Mouse (Mus musculus): Measurements from ENCODE around the gene Gm20388.

The Gm20388 gene

DNA sequence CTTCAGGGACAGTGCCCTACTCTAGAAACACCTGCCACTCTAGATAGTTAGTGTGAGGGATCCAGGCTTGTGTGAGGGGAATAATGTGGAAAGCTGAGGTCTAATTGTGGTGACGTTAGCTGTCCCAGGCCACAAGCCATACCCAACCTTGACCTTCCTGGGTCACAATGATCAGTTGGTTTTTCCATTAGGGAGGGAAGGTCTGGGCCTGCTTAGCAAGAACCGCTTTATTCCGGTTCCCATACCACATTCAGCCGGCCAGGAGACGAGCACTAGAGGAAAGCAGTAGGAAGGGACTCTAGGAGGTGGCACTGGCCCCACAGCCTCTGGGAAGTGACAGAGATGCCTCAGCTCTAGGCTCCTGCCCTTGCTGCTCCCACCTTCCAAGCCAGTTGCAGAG lies 253.4 kb downstream of the Gm20388 start:
- DNase-seq (ENCODE audit: inconsistent ontology term) = no peak

DNA sequence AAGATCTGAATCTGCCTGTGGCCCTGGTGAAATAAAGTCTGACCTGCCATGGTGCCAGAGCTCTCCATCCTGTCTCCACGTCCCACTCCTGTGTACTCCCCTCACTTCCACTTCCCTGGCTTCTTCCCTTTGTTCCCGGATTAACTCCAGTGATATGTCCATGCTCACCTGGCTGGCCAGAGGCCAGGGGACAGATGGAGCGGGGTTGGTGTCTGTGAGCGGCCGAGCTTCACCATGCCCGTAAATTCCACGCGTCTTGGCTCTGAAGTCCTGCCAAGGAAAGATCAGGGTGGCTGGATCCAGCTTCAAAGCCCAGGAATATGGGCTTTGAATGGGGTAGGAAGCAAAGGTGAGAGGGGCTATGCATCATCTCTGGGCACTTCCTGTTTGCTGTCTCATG lies 256.5 kb downstream of the Gm20388 start:
- DNase-seq (ENCODE audit: inconsistent ontology term) = no peak

DNA sequence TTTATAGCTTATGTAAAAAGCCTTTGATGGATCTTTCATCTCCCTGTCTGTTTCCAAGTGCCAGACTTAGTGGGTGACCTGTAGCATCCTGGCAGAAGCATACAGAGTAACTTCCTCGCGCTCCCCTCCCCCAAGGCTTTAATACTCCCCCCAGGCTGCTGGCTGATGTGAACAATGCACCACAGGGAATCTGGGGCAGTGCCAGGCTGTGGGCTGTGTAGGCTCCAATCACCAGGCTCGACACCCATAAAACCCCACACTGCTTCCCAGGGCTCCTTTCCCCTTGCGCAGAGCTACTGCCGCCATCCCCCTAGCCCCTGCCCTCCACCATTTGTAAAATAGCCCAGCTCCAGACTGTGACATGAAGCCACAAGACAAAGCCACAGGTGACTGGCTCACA lies 257.2 kb downstream of the Gm20388 start:
- DNase-seq (ENCODE audit: inconsistent ontology term) = peak; percentile 61

DNA sequence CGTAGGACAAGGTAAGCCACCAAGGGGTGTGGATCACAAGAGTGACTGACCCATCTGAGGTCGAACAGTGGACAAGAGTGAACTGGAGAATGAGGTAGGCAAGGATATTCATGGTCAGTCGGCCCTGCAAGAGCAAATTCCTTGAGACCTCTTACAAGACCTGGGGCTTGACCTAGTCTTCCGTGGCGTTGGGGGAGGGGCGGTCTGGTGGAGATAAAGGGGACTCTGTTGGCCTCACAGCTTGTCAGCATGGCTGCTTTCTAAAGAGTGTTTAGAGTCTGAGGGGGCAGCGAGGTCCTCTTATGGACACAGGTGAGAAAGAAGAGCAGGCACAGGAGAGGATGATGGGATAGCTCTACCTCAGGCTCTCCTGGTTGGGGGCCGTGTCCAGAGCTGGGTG lies 258.5 kb downstream of the Gm20388 start:
- DNase-seq (ENCODE audit: inconsistent ontology term) = no peak

DNA sequence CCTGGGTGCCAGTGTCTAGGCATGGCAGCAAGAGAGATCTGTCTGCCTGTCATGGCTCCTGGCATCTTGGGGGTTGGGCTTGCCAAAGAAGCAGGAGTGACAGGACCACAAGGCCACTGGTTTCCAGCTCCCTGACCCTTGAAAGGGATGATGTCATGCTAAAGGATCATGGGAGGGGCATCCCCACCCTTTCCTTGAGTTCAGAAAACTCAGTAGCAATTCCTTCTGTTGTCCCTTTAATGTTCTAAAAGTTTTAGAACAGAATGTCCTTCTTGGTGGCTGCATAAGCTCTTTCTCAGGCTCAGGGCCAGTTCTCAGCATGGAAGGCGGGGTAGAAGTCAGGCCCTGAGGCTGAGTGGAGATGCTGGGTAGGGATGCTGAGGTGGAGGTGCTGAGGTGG lies 262.6 kb downstream of the Gm20388 start:
- no peak for DNase-seq (ENCODE audit: inconsistent ontology term)

DNA sequence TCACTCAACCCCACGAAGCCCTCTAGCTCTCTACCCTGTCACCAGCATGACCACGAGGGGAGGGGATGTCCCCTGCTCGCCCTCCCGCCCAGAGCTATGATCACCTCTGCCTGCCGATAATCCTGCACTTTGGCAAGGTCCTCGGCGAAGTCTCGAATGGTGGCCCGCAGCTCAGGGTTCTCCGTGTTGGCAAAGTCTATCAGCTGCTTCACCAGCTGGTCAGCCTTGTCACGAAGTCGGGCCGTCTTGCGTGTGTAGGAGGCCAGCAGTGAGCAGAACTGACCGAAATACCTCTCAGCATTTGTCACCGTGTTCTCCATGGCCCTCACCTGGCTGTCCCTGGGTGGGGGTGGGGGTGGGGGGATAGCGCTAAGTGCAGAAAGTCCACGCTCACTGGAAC lies 264.0 kb downstream of the Gm20388 start:
- no peak for DNase-seq (ENCODE audit: inconsistent ontology term)

DNA sequence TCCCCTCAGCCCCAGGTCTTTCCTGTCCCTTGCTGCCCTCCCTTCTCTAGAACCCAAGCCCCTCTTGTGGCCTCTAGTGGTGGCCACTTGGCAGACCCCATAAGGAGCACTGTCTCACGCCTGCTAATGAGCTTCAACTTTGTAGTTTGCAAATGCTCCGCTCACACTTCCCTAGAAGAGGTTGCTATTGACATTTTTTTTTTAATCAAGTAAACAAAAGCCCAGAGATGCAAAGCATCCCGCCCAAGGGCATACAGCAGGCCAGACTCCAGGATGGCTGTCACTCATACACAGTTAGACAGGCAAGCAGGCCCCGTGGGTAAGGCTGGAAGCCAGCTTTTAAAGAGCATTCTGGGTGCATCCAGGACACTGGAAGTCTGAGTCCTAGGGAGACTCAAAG lies 266.0 kb downstream of the Gm20388 start:
- no peak for DNase-seq (ENCODE audit: inconsistent ontology term)

DNA sequence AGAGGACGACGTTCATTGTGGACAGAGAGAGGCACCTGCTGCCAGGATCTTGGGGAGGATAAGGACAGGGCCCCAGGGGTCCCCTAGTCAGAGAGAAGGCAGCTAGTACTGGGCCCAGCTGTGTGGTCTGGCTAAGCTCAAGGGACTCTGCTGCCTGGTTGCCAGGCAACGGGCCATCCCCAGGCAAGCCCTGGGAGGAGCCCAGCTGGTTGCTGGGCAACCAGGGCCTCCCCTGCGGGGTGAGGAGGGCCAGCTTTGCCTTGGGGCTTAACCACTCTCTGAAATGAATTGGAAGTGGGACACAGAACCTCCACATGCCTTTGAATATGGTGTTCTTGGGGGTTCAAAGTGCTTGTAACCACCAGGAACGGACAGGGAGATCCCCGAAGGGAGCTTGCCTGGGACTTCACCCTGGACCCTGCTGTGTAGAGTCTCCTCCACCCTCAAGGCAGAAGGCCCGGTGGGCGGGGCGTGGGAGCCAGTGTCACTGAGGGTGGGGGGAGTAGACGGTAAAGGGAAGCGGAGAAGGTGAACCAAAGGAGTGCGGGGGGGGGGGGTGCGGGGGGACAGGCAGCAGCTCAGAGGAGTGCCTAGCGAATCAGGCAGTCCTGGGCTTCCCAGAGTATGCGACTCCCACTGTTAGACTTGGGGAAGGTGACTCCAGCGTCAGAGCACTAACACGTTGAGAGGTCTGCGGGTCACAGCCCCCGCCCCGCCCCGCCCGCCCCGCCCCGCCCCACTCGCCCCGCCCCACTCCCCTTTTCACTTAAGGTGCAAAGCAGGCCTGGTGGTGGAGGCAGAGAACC lies 266.9 kb downstream of the Gm20388 start, which contains the start of gene Fam92b:
Gene Fam92b (minus strand): TSS at position 149 of the 806 bp plus-strand sequence.
- peak; percentile 91 for DNase-seq (ENCODE audit: inconsistent ontology term)

DNA sequence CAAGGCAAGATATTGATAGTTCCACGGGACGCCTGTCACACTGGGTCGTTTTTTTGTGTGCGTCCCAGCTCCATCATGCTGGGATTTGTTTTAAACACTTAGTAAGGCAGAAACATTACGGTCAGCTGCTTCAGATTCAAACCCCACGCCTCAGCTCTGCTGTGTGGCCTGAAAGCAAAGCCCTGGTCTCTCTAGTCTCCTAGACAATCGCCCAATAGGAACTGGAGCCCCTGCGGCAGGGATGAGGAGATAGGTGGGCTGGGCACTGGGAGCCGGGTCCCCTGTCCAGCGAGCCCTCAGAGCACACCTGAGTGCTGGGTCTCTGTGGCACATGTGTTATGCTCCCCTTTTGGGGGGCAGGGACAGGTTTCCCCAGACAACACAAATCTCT lies 267.5 kb downstream of the Gm20388 start:
- DNase-seq (ENCODE audit: inconsistent ontology term) = no peak

DNA sequence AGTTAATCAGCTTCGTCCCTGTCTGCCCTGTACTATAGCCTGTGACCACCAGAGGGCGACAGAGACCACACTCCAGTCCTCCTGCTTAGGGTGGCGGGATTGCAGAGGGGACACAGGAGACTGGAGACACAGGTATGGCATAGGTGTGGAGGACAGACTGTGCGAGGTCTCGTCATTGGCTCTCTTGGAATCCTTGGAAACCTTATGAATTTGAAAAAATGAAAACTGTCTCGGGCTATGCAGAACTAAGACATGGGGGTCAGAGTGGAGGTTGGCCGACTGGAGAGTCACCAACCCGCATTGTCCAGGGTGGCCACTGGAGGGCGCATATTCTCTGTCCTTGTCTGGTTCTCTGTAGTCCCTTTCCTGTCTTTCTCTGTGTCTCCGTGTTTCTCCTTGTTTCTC lies 268.4 kb downstream of the Gm20388 start:
- DNase-seq (ENCODE audit: inconsistent ontology term) = peak; percentile 92

DNA sequence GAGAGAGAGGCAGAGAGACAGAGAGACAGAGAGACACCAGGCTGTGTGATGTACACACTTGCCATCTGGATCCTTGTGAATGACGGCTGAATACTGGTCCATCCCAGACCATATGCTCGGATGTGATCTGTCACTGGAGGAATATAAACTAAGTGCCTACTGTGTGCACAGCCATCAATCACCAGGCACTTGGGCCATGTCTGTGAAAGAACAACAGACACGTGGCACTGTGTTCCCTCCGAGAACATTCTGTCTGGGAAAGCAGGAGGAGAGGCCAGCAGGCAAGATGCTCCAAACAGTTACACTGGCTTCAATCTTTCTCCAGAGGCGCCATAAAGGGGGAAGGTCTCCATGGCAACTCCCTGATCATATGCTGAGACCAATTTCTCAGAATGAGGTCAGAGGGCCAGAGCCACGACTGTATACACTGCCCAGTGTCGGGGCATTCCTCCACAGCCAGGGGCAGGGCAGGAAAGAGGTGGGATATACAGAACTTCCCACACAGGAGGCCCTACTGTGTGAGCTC lies 269.9 kb downstream of the Gm20388 start:
- DNase-seq (ENCODE audit: inconsistent ontology term) = no peak

DNA sequence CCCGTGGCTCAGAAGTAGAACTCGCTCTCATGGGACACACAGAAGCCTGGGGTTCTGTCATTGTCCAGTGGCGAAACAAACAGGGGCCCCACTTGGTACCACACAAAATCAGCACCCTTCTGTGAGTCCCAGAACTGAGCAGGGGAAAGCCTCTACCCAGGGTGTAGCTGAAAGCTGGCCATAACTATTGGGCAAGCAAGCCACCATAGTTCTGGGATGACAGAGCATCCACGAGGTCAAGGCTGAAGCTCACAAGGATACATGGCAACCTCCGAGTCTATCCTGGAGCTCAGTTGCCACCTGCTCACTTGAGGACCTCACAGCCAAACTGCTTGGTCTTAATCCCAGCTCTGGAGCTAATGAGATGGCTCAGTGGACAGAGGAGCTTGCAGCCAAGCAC lies 270.6 kb downstream of the Gm20388 start:
- DNase-seq (ENCODE audit: inconsistent ontology term) = no peak

DNA sequence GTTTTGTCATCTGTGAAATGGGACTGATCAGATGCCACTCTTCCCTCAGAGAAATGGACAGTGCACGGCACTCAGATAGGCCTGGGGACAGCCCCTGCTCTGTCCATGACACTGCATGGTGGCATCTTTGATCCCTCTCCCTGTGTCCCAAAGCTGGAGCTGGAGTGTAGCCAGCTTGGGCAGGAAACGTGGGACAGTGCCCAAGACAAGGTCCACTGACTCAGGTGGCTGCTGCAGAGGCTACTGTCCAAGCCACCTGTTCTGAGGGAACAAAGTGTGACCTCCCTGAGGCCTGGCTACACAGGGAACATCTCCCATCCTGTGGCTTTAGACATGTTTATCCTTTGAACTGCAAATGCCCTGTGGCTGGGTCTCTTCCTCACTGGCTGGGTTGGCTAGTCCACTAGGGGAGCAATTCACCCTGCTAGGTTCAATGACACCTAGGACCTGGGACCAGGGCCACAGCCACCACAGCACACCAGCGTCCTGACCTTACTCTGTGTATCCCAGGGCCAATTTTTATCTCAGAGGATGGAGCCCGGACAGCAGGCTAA lies 271.3 kb downstream of the Gm20388 start:
- no peak for DNase-seq (ENCODE audit: inconsistent ontology term)

DNA sequence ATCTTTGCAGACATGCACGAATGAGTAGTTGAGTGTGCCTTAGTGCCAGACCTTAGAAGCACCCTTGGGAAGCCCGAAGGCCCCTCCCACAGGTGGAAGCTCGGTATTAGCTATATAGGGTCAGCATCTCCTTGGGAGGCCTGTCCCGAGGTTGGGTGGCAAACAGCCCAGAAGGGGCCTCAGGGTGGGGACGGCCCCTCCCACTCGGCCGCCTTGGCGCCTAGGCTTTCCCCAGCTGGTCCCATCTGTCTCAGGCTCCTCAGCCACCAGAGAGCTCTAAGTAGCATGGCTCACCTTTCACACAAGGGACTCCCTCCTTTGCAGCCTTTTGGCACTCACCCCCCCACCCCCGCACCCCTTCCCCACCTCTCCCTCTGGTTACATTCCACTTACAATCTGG lies 273.7 kb downstream of the Gm20388 start:
- DNase-seq (ENCODE audit: inconsistent ontology term) = no peak

DNA sequence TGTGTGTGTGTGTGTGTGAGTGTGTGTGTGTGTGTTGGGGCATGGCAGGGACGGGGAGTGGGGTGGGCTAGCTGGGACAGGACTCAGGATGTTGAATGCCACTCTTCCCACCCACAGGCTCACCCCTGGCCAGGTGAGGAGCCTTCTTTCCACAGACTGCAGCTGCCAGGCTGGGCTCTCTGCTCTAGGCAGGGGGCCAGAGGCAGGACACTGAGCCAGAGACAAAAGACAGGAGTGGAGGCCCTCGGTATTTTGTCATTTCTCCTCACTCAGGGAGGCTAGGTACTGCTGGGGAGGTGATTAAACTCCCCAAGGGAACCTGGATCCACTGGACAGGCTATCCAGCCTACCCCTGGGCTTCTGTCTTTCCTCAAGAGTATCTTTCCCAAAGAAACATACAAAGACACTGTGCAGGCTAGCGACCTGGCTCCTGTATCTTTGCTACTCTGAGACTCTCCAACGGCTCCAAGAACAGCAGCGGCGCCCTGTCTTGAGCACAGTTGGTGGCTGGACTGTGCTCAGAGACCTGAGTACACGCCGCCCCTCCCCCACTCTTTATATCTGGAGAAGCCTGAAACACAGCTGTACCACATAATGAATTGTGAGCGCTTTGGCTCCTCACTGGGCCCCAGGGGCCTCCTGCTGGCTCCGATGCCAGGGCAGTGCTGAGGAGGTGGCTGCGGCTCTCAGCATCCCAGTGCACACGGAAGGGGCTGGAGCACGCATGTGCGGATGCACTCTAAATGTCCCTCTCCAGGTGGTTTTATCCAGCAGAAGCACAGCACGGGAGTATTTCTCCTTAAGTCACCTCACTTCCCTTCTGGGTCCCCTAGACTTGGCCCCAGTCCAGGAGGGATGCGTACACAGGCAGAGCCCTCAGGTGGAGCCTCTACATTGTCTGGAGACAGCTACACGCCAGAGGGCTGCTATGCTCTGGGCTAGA lies 274.5 kb downstream of the Gm20388 start:
- no peak for DNase-seq (ENCODE audit: inconsistent ontology term)

DNA sequence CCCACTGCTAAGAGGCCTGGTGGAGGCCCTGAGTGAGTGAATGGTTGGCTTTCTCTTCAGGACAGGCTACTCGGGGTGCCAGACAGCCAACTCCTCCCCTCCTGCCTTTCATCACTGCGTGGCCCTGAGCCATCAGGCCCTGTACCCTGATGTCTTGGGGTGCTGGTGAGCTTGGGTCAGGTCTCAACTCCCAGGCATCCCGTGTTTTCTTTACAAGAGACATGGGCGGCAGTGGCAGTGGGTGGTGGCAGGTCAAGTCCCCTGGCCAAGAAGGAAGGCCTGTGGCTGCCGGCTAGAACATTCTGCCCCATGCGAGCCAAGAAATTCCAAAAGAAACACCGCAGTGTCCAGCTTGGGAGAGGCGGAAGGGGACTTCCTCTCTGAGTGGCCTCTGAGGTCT lies 275.8 kb downstream of the Gm20388 start:
- DNase-seq (ENCODE audit: inconsistent ontology term) = peak; percentile 57

DNA sequence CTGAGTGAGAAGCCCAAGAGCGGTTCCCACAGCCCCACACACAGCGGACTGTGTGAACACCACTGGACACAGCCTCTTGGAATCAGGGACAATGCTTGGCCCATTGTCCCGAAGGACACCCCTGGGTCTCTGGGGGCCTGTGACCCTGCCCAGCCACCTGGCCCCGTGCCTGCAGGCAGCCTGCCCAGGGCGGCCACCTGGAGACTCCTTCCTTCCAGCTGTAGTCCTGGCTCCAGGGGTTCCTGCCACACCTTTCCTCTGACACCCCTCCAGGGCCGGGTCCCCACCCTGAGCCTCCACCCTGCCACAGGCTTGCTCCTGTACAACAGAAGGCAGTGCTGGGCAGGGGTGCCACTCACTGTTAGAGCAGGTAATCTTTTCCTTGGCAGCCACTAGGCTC lies 277.9 kb downstream of the Gm20388 start:
- no peak for DNase-seq (ENCODE audit: inconsistent ontology term)

DNA sequence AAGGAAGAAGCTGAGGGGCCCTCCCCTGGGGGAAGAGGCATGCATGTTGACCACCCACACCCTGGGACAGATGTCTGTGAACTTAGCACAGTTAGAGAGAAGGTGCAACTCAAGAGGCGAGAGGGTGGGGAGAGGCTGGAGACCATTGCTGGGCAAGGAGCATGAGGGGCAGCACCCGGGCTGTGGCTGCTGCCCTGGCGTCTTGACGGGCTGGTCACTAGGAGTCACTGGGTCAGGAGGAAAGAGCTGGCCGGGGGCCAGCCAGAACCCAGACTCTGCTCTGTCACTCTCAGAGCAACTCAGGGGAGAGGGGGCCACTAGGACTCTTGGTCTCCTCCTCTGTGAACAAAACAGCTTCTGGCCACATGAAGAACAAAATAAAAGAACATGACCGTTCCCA lies 278.8 kb downstream of the Gm20388 start:
- DNase-seq (ENCODE audit: inconsistent ontology term) = no peak

DNA sequence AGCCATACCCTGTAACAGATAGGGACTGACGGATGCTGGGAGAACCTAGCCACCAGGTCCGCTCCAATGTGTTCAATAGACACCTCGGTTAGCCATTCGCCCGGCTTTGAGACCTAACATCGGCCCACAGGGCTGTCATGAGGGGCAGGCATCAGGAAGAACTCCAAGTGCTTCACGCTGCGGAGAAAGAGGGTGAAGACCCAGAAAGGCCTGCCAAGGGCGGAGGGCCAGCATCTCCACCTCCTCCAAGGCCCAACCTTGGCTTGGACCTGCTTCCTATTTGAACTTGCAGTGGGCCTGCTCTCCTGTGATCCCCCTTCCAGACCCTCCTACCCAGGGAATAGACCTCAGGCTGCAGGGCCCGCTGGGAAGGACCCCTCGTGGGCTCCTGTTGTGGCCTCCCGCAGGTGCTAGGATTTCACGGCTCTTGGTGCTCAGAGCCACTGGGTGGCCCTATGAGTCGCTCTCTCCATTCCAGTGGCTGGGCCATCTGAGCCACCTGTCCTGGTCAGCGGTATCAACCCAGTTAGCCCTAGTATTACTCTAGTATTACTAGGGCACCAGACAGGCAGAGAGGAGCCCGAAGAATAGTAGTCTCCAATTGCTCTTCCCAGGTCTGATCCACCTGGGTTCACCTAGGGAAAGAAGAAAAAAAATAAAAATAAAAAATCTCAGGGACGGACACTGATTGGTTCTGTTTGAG lies 279.6 kb downstream of the Gm20388 start:
- DNase-seq (ENCODE audit: inconsistent ontology term) = no peak

DNA sequence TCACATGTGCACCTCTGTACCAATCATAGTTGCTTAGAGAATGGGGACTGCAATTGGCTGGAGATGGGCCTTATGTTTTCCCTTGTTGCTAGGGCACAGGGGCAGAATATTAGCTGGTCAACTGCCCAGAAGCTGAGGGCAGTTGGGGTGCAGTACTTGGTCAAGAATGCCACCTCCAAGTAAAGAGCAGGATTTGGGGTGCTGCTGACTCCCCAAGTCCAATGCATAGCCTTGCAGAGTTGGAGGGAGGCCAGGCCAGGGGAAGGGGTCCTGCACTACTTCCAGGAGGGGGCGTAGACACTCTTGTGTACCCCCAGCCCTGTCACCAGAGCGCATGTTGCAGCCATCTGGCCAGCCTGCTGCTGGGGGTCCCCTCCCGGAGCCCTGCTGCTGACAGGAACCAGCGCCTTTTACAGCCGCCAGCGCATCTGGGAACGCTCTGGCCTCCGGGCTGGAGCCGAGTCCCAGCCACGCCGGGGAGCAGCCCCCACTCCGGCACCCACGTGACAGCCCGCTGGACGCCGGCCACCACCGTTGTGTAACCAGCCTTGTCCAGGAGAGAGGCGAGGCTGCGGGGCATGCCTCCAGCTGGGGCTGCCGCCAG lies 280.3 kb downstream of the Gm20388 start:
- DNase-seq (ENCODE audit: inconsistent ontology term) = peak; percentile 93

DNA sequence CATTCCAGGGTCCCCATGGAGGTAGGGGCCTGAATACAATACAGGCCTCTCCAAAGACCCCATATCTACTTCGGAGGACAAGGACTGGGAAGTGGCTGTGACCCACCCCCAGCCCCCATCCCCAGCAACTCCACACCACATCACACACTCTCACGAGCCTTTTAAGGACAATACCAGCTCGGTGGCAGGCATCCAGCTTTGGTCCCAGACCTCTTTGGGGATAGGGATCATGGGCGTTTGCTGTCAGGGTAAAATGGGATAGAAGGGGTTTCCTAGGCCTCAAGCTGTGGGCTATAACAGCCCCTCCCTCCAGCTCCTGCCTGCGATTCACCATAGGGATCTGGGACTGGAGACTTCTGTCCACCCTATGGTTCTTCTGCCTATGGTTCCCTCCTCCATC lies 281.0 kb downstream of the Gm20388 start:
- DNase-seq (ENCODE audit: inconsistent ontology term) = no peak

All from Muller cell, postnatal 12 days (primary cell).